Comparison of ENCODE assay signal across 22 mouse cellular contexts in genomic region chr9:90257754-90258531, GRCm38 (mm10). TPM values are rescaled to one million over a fixed set of nuclear protein-coding genes. Genes with fewer than 3 reads are reported as not detected.
DNase-seq lines count a peak whose midpoint lies in the region; ATAC-seq and TF ChIP-seq lines count a peak whose summit lies in the region.
"Had no signal": no experiment of that assay in that cellular context is flagged by ENCODE, and none has a peak within 500 bp of the region (broad histone marks: within the 10 kb centered on the region; RNA-seq: fewer than 3 reads in every experiment).

No protein-coding gene starts in this region.

- H3K36me3 ChIP-seq in liver, embryonic 13.5 days, result peaks cover 28% of the 10 kb centered on the region
- H3K36me3 ChIP-seq in megakaryocyte, embryonic 14.5 days (replicated peaks; ENCODE audit: low read length), result peaks cover 30% of the 10 kb centered on the region
- H3K36me3 ChIP-seq in midbrain, embryonic 14.5 days (ENCODE audit: control insufficient read depth, insufficient read depth, low read length), result no peaks in the 10 kb centered on the region
- H3K36me3 ChIP-seq in hindbrain, embryonic 13.5 days, result no peaks in the 10 kb centered on the region
- H3K36me3 ChIP-seq: embryonic facial prominence, embryonic 13.5 days; midbrain, embryonic 13.5 days had no signal

- peak; percentile 19; the same call in 1 of the 2 replicates for ATAC-seq in liver, embryonic 13.5 days (ENCODE audit: low read depth)
- no peak for ATAC-seq in midbrain, embryonic 14.5 days (ENCODE audit: low FRiP score, low TSS enrichment)
- no peak for ATAC-seq in hindbrain, embryonic 13.5 days (ENCODE audit: low FRiP score)
- ATAC-seq: forebrain, embryonic 16.5 days; hindbrain, embryonic 16.5 days; intestine, embryonic 16.5 days; midbrain, embryonic 13.5 days; Patski had no signal

- no peak overlapping the region for H3K4me3 ChIP-seq in gastrocnemius, adult 2 months
- H3K4me3 ChIP-seq in bone marrow macrophage, adult 2 months (ENCODE audit: insufficient read depth, low read length), result no peak overlapping the region
- no peak overlapping the region for H3K4me3 ChIP-seq in liver, embryonic 13.5 days (replicated peaks)
- peak overlapping the region; percentile 40 for H3K4me3 ChIP-seq in megakaryocyte, embryonic 14.5 days (replicated peaks)
- no peak overlapping the region for H3K4me3 ChIP-seq in midbrain, embryonic 14.5 days (replicated peaks; ENCODE audit: low read depth, low read length)
- H3K4me3 ChIP-seq in hindbrain, embryonic 13.5 days, result no peak overlapping the region
- H3K4me3 ChIP-seq: embryonic facial prominence, embryonic 13.5 days; kidney, embryonic 15.5 days; midbrain, embryonic 13.5 days had no signal

- DNase-seq in gastrocnemius, adult 2 months, result no peak
- DNase-seq in gastrocnemius, adult 18-20 months (ENCODE audit: low spot score), result no peak
- DNase-seq in liver, embryonic 13.5 days, result no peak
- DNase-seq in lung, postnatal 25 days (ENCODE audit: low spot score), result no peak
- no peak for DNase-seq in midbrain, embryonic 14.5 days
- DNase-seq: adrenal gland, postnatal 25 days; cerebellum, adult 9-10 months; heart, postnatal 4 days; kidney, postnatal 4 days; lung, adult 2 months; lung, postnatal 36 days; thymus, postnatal 14 days had no signal

- H3K4me2 ChIP-seq in liver, embryonic 13.5 days, result peak overlapping the region; percentile 32
- H3K4me2 ChIP-seq in midbrain, embryonic 14.5 days (ENCODE audit: low read length), result no peak overlapping the region
- H3K4me2 ChIP-seq in hindbrain, embryonic 13.5 days, result no peak overlapping the region
- H3K4me2 ChIP-seq: embryonic facial prominence, embryonic 13.5 days; kidney, embryonic 15.5 days; midbrain, embryonic 13.5 days had no signal

- H3K27me3 ChIP-seq in liver, embryonic 13.5 days, result no peaks in the 10 kb centered on the region
- no peaks in the 10 kb centered on the region for H3K27me3 ChIP-seq in megakaryocyte, embryonic 14.5 days (replicated peaks)
- H3K27me3 ChIP-seq in midbrain, embryonic 14.5 days (ENCODE audit: control insufficient read depth, insufficient read depth, low read length), result no peaks in the 10 kb centered on the region
- no peaks in the 10 kb centered on the region for H3K27me3 ChIP-seq in hindbrain, embryonic 13.5 days
- H3K27me3 ChIP-seq: embryonic facial prominence, embryonic 13.5 days; kidney, embryonic 15.5 days; midbrain, embryonic 13.5 days; Patski had no signal

- peaks cover 79% of the 10 kb centered on the region for H3K4me1 ChIP-seq in bone marrow macrophage, adult 2 months (ENCODE audit: control insufficient read depth, insufficient read depth, low read length)
- peaks cover 85% of the 10 kb centered on the region for H3K4me1 ChIP-seq in liver, embryonic 13.5 days (replicated peaks)
- H3K4me1 ChIP-seq in megakaryocyte, embryonic 14.5 days, result peaks cover 90% of the 10 kb centered on the region
- H3K4me1 ChIP-seq in midbrain, embryonic 14.5 days (ENCODE audit: control insufficient read depth, insufficient read depth, low read length), result no peaks in the 10 kb centered on the region
- peaks cover 11% of the 10 kb centered on the region; the same call in 1 of the 2 replicates for H3K4me1 ChIP-seq in hindbrain, embryonic 13.5 days (replicated peaks)

- no peak for TF ChIP-seq CTCF in gastrocnemius, adult 2 months (IDR thresholded peaks at IDR 0.05)
- no peak for TF ChIP-seq CTCF in bone marrow macrophage, adult 2 months (IDR thresholded peaks at IDR 0.05; ENCODE audit: low read depth, low read length)

- peak overlapping the region; percentile 20; the same call in 1 of the 2 replicates for H3K27ac ChIP-seq in gastrocnemius, adult 2 months
- peak overlapping the region; percentile 54 for H3K27ac ChIP-seq in bone marrow macrophage, adult 2 months (ENCODE audit: insufficient read depth, low read depth, low read length)
- H3K27ac ChIP-seq in liver, embryonic 13.5 days, result peak overlapping the region; percentile 90
- no peak overlapping the region for H3K27ac ChIP-seq in midbrain, embryonic 14.5 days (replicated peaks; ENCODE audit: low read depth, low read length)
- no peak overlapping the region for H3K27ac ChIP-seq in hindbrain, embryonic 13.5 days
- H3K27ac ChIP-seq: embryonic facial prominence, embryonic 13.5 days; kidney, embryonic 15.5 days; midbrain, embryonic 13.5 days had no signal

- H3K9me3 ChIP-seq in liver, embryonic 13.5 days (replicated peaks), result no peaks in the 10 kb centered on the region
- H3K9me3 ChIP-seq in megakaryocyte, embryonic 14.5 days, result no peaks in the 10 kb centered on the region
- H3K9me3 ChIP-seq in midbrain, embryonic 14.5 days (ENCODE audit: control insufficient read depth, low read length), result no peaks in the 10 kb centered on the region
- H3K9me3 ChIP-seq in hindbrain, embryonic 13.5 days, result no peaks in the 10 kb centered on the region
- H3K9me3 ChIP-seq: embryonic facial prominence, embryonic 13.5 days; kidney, embryonic 15.5 days; midbrain, embryonic 13.5 days had no signal

- TF ChIP-seq POLR2A in bone marrow macrophage, adult 2 months (IDR thresholded peaks at IDR 0.05; ENCODE audit: borderline replicate concordance, low read depth, low read length), result no peak

- H3K9ac ChIP-seq in liver, embryonic 13.5 days, result peak overlapping the region; percentile 58
- H3K9ac ChIP-seq in midbrain, embryonic 14.5 days (replicated peaks; ENCODE audit: low read length), result no peak overlapping the region
- no peak overlapping the region for H3K9ac ChIP-seq in hindbrain, embryonic 13.5 days
- H3K9ac ChIP-seq: embryonic facial prominence, embryonic 13.5 days; kidney, embryonic 15.5 days; midbrain, embryonic 13.5 days had no signal

- intact Hi-C loops in gastrocnemius, adult 2 months (cut with DNase I), result no loop called here

- WGBS in liver, embryonic 13.5 days (ENCODE audit: insufficient replicate concordance), result 48% methylated on average over 13 of the region's 13 CpGs
- WGBS in midbrain, embryonic 14.5 days, result 88% methylated on average over 13 of the region's 13 CpGs
- 89% methylated on average over 13 of the region's 13 CpGs for WGBS in hindbrain, embryonic 13.5 days

RNA-seq across cellular contexts. Expression of gene Tbc1d2b, which starts 12.7 kb away (rescaled TPM):
- 1 to 10 TPM; 3.0 to 5.9 TPM for total RNA-seq in gastrocnemius, adult 2 months (2021)
- total RNA-seq in gastrocnemius, adult 18-20 months (2021), result 1 to 10 TPM; 3.6 to 4.7 TPM
- 49.1 and 55.0 TPM in 2 replicates for polyA plus RNA-seq in bone marrow macrophage, adult 2 months (2012; ENCODE audit: insufficient read depth, insufficient read length, missing spikeins)
- polyA plus RNA-seq in liver, embryonic 13.5 days (2015; fragmentation: Nextera tagmentation; extraction: Ambion mirVana), result 6.5 and 8.2 TPM in 2 replicates
- 0.63 and 4.0 TPM in 2 replicates for polyA plus RNA-seq in megakaryocyte, embryonic 14.5 days (2012; ENCODE audit: insufficient read depth, low replicate concordance)
- polyA plus RNA-seq in midbrain, embryonic 14.5 days (2014; fragmentation: Nextera tagmentation; extraction: Ambion mirVana), result 4.1 and 6.9 TPM in 2 replicates
- polyA plus RNA-seq in hindbrain, embryonic 13.5 days (2015; fragmentation: Nextera tagmentation; extraction: Ambion mirVana), result 5.9 and 6.5 TPM in 2 replicates

Comparison
In these comparisons a context has a peak if more than half of its experiments do, and no peak if none do; other contexts are left out.
1. H3K27ac ChIP-seq: peak in gastrocnemius, adult 2 months (single experiment), bone marrow macrophage, adult 2 months (single experiment) and liver, embryonic 13.5 days (single experiment); none in midbrain, embryonic 14.5 days (single experiment) and hindbrain, embryonic 13.5 days (single experiment).